Mouse (Mus musculus) hindbrain, postnatal 0 days (tissue): ENCODE data around the gene Dnaic2. TPM values are rescaled to one million over a fixed set of nuclear protein-coding genes. Genes with fewer than 3 reads are reported as not detected.

Experiments used
- ATAC-seq: fragments of 200-750 bp; cut with Nextera tagmentation; 2 replicates; pipeline ENCODE4 v1.8.0; 2017; ENCODE audit warnings: mild to moderate bottlenecking, moderate TSS enrichment, moderate library complexity
- DNase-seq: peaks from one replicate; pipeline ENCODE4 v3.0.0-alpha.2; 2015; ENCODE audit warnings: low spot score
- H3K27ac ChIP-seq: fragments of 300-500 bp; sonication (generic); 2 replicates; pipeline ENCODE4 v1.5.1; 2014; ENCODE audit warnings: mild to moderate bottlenecking
- H3K27me3 ChIP-seq: fragments of 300-500 bp; sonication (generic); 2 replicates; pipeline ENCODE4 v1.6.1; 2014; ENCODE audit warnings: low read length, mixed read lengths; ENCODE audit not compliant: insufficient read depth
- H3K36me3 ChIP-seq: fragments of 300-500 bp; sonication (generic); 2 replicates; pipeline ENCODE4 v1.6.1; 2014; ENCODE audit warnings: low read length, mixed read lengths; ENCODE audit not compliant: insufficient read depth
- H3K4me1 ChIP-seq: fragments of 300-500 bp; sonication (generic); 2 replicates; pipeline ENCODE4 v1.6.1; 2014; ENCODE audit warnings: antibody characterized with exemption, low read length, mixed read lengths; ENCODE audit not compliant: insufficient read depth
- H3K4me2 ChIP-seq: fragments of 300-500 bp; sonication (generic); 2 replicates; pipeline ENCODE4 v1.6.1; 2014; ENCODE audit warnings: low read depth, mild to moderate bottlenecking, low read length, moderate library complexity, mixed read lengths
- H3K4me3 ChIP-seq: fragments of 300-500 bp; sonication (generic); 2 replicates; pipeline ENCODE4 v1.5.1; 2014; ENCODE audit warnings: low read length
- H3K9ac ChIP-seq: fragments of 300-500 bp; sonication (generic); replicated peaks from 2 replicates; pipeline ENCODE4 v1.6.1; 2014; ENCODE audit warnings: mild to moderate bottlenecking, low read length, moderate library complexity, mixed read lengths
- H3K9me3 ChIP-seq: fragments of 300-500 bp; sonication (generic); 2 replicates; pipeline ENCODE4 v1.6.1; 2016; ENCODE audit warnings: low read length, mixed read lengths
- CTCF ChIP-seq: IDR thresholded peaks from 2 replicates; pipeline ENCODE4 v1.5.1; 2016; ENCODE audit warnings: antibody characterized with exemption, control low read depth, low read depth
- WGBS: fragments of 180-500 bp; shearing (Covaris S2); extraction: QIAGEN DNeasy Blood & Tissue Kit; methylation state at CpG from one replicate; pipeline ENCODE4 v1.1.7; 2014; 5-methylcytosine and 5-hydroxymethylcytosine counted together
- polyA plus RNA-seq: library from polyadenylated mRNA; unstranded; fragments of >200 nt; fragmentation: Nextera tagmentation; extraction: Ambion mirVana; gene quantifications from 2 replicates; pipeline ENCODE4 v1.2.1, GENCODE M21; 2015
- total RNA-seq: library from RNA; depleted of rRNA; stranded (reverse); fragments of >200 nt; gene quantifications from 2 replicates; pipeline ENCODE4 v1.2.3, GENCODE M21; 2014

Gene Dnaic2
- total and polyA plus RNA-seq, 2 experiments from 2014 or later, result 3.2 to 5.1 TPM

- no peak for ATAC-seq
Observed at GRCm38 (mm10) chr11:114771896-114772295, 44.7 kb downstream of the Dnaic2 start.

DNA sequence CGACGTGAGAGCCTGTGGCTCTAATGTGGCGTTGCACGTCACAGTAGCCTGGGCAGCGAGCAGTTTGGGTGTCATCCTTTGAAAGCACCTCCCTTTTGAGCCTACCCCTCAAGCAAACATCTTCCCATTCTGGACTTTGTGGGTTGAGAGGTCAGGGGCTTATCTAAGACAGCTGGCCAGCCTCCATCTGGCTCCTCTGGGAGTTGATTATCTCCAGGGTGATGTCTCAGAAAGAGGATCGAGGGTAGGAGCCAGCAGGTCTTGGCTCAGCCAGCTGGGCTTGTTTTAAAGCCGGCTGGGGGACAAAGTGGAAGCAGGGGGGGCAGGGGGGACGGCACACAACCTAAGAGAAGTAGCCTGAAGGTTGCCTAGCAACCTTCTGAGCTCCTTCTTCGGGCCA lies 52.9 kb downstream of the Dnaic2 start:
- H3K4me2 ChIP-seq, result no peak overlapping the region
- no peak for TF ChIP-seq CTCF
- H3K4me3 ChIP-seq, result no peak overlapping the region
- H3K4me1 ChIP-seq, result 0 out of 2 replicates have a peak, but pooled peaks cover 5% of the 10 kb centered on the region
- peak; percentile 24 for DNase-seq
- no peaks in the 10 kb centered on the region for H3K27me3 ChIP-seq
- peak; percentile 13; the same call in 1 of the 2 replicates for ATAC-seq
- H3K9me3 ChIP-seq, result no peaks in the 10 kb centered on the region
- WGBS, result 37% methylated on average over 9 of the region's 9 CpGs
- no peak overlapping the region for H3K9ac ChIP-seq
- H3K27ac ChIP-seq, result no peak overlapping the region
- H3K36me3 ChIP-seq, result no peaks in the 10 kb centered on the region

More at GRCm38 (mm10) chr11:114771896-114772295, 44.7 kb downstream of the Dnaic2 start:
- no peaks in the 10 kb centered on the region for H3K9me3 ChIP-seq
- H3K36me3 ChIP-seq, result no peaks in the 10 kb centered on the region
- no peak overlapping the region for H3K27ac ChIP-seq
- H3K4me3 ChIP-seq, result no peak overlapping the region
- no peaks in the 10 kb centered on the region for H3K27me3 ChIP-seq
- no peak for DNase-seq
- no peaks in the 10 kb centered on the region; the same call in 1 of the 2 replicates for H3K4me1 ChIP-seq
- 66% methylated on average over 2 of the region's 2 CpGs for WGBS
- H3K4me2 ChIP-seq, result no peak overlapping the region
- no peak overlapping the region for H3K9ac ChIP-seq
- TF ChIP-seq CTCF, result no peak

GRCm38 (mm10) chr11:114785892-114786291 lies 58.7 kb downstream of the Dnaic2 start:
- 60% methylated on average over 10 of the region's 10 CpGs for WGBS
- ATAC-seq (no peak), DNase-seq (no peak)
- no peaks in the 10 kb centered on the region for H3K36me3 ChIP-seq
- 0 out of 2 replicates have a peak overlapping the region, but pooled peaks have one; percentile 25 for H3K9ac ChIP-seq
- H3K4me3 ChIP-seq, result peak overlapping the region; percentile 32
- no peak; the same call in 1 of the 2 replicates for TF ChIP-seq CTCF
- peaks cover 7% of the 10 kb centered on the region for H3K4me1 ChIP-seq
- H3K4me2 ChIP-seq, result peak overlapping the region; percentile 49
- H3K27ac ChIP-seq, result no peak overlapping the region
- H3K9me3 ChIP-seq, result no peaks in the 10 kb centered on the region
- peaks cover 8% of the 10 kb centered on the region; the same call in 1 of the 2 replicates for H3K27me3 ChIP-seq

DNA sequence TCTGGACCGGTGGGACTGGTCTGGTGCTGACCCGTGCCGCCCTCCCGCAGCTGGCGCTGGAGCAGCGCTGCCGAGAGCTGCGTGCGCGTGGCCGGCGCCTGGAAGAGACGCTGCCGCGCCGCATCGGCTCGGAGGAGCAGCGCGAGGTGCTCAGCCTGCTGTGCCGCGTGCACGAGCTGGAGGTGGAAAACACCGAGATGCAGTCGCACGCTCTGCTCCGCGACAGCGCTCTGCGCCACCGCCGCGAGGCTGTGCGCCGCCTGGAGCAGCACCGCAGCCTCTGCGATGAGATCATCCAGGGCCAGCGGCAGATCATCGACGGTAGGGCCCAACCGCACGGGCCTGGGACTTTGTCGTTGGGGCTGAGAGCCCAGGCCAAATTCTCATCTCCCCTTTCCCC lies 59.1 kb downstream of the Dnaic2 start:
- peak; percentile 68 for ATAC-seq
- no peaks in the 10 kb centered on the region for H3K36me3 ChIP-seq
- H3K9me3 ChIP-seq, result no peaks in the 10 kb centered on the region
- DNase-seq, result peak; percentile 77
- H3K9ac ChIP-seq, result 0 out of 2 replicates have a peak overlapping the region, but pooled peaks have one; percentile 25
- 2% methylated on average over 39 of the region's 43 CpGs for WGBS
- peak overlapping the region; percentile 49 for H3K4me2 ChIP-seq
- H3K27me3 ChIP-seq, result peaks cover 8% of the 10 kb centered on the region; the same call in 1 of the 2 replicates
- peaks cover 11% of the 10 kb centered on the region for H3K4me1 ChIP-seq
- TF ChIP-seq CTCF, result no peak; the same call in 1 of the 2 replicates
- peak overlapping the region; percentile 32 for H3K4me3 ChIP-seq
- H3K27ac ChIP-seq, result no peak overlapping the region

DNA sequence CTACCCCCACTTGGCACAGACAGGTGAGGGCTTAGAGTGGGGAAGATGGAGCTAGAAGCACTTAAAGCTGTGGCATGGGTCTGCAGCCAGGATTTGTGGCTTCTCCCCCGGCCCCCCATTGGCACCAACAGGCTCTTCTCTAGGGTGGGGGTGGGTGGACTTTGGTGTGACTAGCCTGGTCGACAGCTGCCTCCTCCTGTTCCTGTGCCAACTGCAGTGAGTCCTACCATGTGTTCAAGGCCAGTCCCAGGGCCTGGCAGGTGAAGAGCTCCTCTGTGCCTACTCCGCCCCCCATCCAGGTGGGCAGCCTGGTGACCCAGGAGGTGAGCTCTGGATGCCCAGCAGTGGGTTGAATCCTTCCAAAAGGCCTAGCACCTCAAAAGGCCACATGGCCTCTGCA lies 60.4 kb downstream of the Dnaic2 start:
- no peak for ATAC-seq
- peaks cover 8% of the 10 kb centered on the region; the same call in 1 of the 2 replicates for H3K27me3 ChIP-seq
- H3K4me3 ChIP-seq, result no peak overlapping the region
- DNase-seq, result no peak
- H3K27ac ChIP-seq, result no peak overlapping the region
- H3K4me2 ChIP-seq, result no peak overlapping the region
- TF ChIP-seq CTCF, result no peak
- no peaks in the 10 kb centered on the region for H3K36me3 ChIP-seq
- H3K9me3 ChIP-seq, result no peaks in the 10 kb centered on the region
- no peak overlapping the region for H3K9ac ChIP-seq
- WGBS, result 75% methylated on average over 3 of the region's 3 CpGs
- peaks cover 12% of the 10 kb centered on the region for H3K4me1 ChIP-seq

DNA sequence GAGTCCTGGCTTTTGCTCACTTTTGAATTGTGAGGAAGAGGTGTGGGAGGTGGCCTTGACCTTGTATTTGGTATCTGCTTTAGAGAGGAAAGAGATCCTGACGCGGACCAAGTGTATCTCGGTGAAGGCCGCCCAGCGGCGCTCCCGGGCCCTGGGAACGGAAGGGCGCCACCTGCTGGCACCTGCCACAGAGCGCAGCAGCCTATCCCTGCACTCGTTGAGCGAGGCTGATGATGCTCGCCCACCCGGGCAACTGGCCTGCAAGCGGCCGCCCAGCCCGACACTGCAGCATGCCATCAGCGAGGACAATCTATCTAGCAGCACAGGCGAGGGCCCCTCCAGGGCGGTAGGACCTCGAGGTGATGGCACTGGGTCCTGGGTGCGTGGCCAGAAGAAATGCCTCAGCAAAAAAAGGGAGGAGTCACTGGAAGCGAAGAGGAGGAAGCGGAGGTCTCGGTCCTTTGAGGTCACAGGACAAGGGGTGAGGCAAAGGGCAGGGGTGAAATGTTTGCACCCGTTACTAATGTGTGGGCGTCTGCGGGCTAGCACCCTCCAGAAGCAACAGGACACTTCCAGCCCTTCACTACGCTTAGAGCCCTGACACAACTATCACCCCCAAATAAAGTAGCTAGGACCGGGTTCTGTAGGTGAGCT lies 62.0 kb downstream of the Dnaic2 start:
- peaks cover 8% of the 10 kb centered on the region; the same call in 1 of the 2 replicates for H3K27me3 ChIP-seq
- WGBS, result 13% methylated on average over 30 of the region's 30 CpGs
- H3K36me3 ChIP-seq, result no peaks in the 10 kb centered on the region
- peak; percentile 91 for DNase-seq
- H3K4me3 ChIP-seq, result peak overlapping the region; percentile 10; the same call in 1 of the 2 replicates
- H3K9ac ChIP-seq, result peak overlapping the region; percentile 33; the same call in 1 of the 2 replicates
- TF ChIP-seq CTCF, result peak; percentile 97
- H3K27ac ChIP-seq, result no peak overlapping the region
- peak overlapping the region; percentile 52 for H3K4me2 ChIP-seq
- peaks cover 24% of the 10 kb centered on the region for H3K4me1 ChIP-seq
- no peaks in the 10 kb centered on the region for H3K9me3 ChIP-seq
- ATAC-seq, result peak; percentile 55

DNA sequence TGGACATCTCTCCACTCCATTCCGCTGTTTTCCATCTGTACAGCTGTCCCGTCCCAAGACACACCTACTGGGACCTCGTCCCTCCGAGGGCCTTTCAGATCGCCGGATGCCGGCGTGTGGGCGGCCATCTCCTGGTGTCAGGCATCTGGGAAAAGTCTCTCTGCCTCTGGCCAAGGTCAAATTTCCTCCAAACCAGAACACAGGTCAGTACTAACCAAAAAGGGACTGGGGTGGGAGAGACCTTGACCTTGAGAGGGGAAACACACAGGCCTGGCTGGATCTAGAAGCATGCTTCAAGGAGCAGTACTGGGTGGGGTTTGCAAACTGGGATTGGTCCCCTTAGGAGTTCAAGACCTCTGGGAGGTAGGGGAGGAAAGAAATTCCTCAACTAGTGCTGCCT lies 62.5 kb downstream of the Dnaic2 start:
- no peak for TF ChIP-seq CTCF
- Histone ChIP-seq H3K9ac (no peak overlapping the region; the same call in 1 of the 2 replicates), H3K9me3 (no peaks in the 10 kb centered on the region), H3K36me3 (no peaks in the 10 kb centered on the region), H3K4me2 (no peak overlapping the region), H3K27ac (no peak overlapping the region), H3K4me3 (no peak overlapping the region), H3K27me3 (peaks cover 8% of the 10 kb centered on the region; the same call in 1 of the 2 replicates), H3K4me1 (peaks cover 28% of the 10 kb centered on the region)
- ATAC-seq (no peak), DNase-seq (no peak)
- 71% methylated on average over 9 of the region's 9 CpGs for WGBS
